Mouse (Mus musculus) activated CD4-positive, CD25-positive, alpha-beta regulatory T cell, adult 4 months (primary cell): ENCODE data around the gene Nalcn. TPM values are rescaled to one million over a fixed set of nuclear protein-coding genes. Genes with fewer than 3 reads are reported as not detected.

Experiments used
- polyA plus RNA-seq, 2 experiments: library from polyadenylated mRNA; unstranded; fragments of 100-300 nt; shearing (Covaris generic); gene quantifications; one replicate each; pipeline ENCODE4 v1.2.1; 2017

The Nalcn gene
- polyA plus RNA-seq, 2 experiments from 2014 or later: not detected

Other genes starting within 250 kb of the Nalcn start
- gene Itgbl1, start 32.8 kb upstream of the Nalcn start, polyA plus RNA-seq: not detected